Mouse (Mus musculus): ENCODE measurements at regions not wholly inside any gene's neighbourhood (a gene's known extent, or its start where the extent isn't known, plus 50 kb on each side); places are given as distances from the start of the nearest gene placed in this dataset.

- Histone ChIP-seq H3K9ac (replicated peaks) (no peak overlapping the region), H3K9me3 (ENCODE audit: control insufficient read depth, low read length) (no peaks in the 10 kb centered on the region), H3K4me2 (ENCODE audit: low read depth) (no peak overlapping the region), H3K4me3 (ENCODE audit: insufficient read depth in 1 of 2, low read depth in 2 of 2, low read length in 2 of 2) (no peak overlapping the region), H3K27me3 (ENCODE audit: control insufficient read depth, insufficient read depth, low read length) (no peaks in the 10 kb centered on the region), H3K36me3 (replicated peaks; ENCODE audit: control insufficient read depth, insufficient read depth, low read depth) (no peaks in the 10 kb centered on the region), H3K4me1 (replicated peaks; ENCODE audit: control insufficient read depth in 2 of 2, insufficient read depth in 2 of 2, low read length in 1 of 2) (no peaks in the 10 kb centered on the region), H3K27ac (no peak overlapping the region)
- WGBS (ENCODE audit: insufficient replicate concordance) = 44% methylated on average over 3 of the region's 3 CpGs
- TF ChIP-seq EP300 (IDR thresholded peaks at IDR 0.05; ENCODE audit: low read depth) (no peak), CTCF (IDR thresholded peaks at IDR 0.05; ENCODE audit: low read depth) (no peak)
- DNase-seq (ENCODE audit: low read depth in 3 of 3, low spot score in 3 of 3) (no peak), ATAC-seq (ENCODE audit: insufficient read depth) (no peak)
Observed at GRCm38 (mm10) chr5:67521423-67521912, 86.2 kb upstream of the Shisa3 start.

- ATAC-seq (ENCODE audit: insufficient read depth) (no peak), DNase-seq (ENCODE audit: low read depth in 3 of 3, low spot score in 3 of 3) (no peak)
- Histone ChIP-seq H3K4me3 (ENCODE audit: insufficient read depth in 1 of 2, low read depth in 2 of 2, low read length in 2 of 2) (no peak overlapping the region), H3K9ac (replicated peaks) (no peak overlapping the region), H3K36me3 (replicated peaks; ENCODE audit: control insufficient read depth, insufficient read depth, low read depth) (no peaks in the 10 kb centered on the region), H3K4me2 (ENCODE audit: low read depth) (no peak overlapping the region), H3K9me3 (ENCODE audit: control insufficient read depth, low read length) (no peaks in the 10 kb centered on the region), H3K27ac (no peak overlapping the region), H3K4me1 (replicated peaks; ENCODE audit: control insufficient read depth in 2 of 2, insufficient read depth in 2 of 2, low read length in 1 of 2) (no peaks in the 10 kb centered on the region), H3K27me3 (ENCODE audit: control insufficient read depth, insufficient read depth, low read length) (no peaks in the 10 kb centered on the region)
- 48% methylated on average over 5 of the region's 5 CpGs for WGBS (ENCODE audit: insufficient replicate concordance)
- TF ChIP-seq CTCF (IDR thresholded peaks at IDR 0.05; ENCODE audit: low read depth) (peak; percentile 21; the same call in 1 of the 2 replicates), EP300 (IDR thresholded peaks at IDR 0.05; ENCODE audit: low read depth) (no peak)
Observed at GRCm38 (mm10) chr5:67530149-67530548, 77.5 kb upstream of the Shisa3 start.

- Histone ChIP-seq H3K27ac (no peak overlapping the region), H3K4me3 (ENCODE audit: insufficient read depth in 1 of 2, low read depth in 2 of 2, low read length in 2 of 2) (no peak overlapping the region), H3K4me1 (replicated peaks; ENCODE audit: control insufficient read depth in 2 of 2, insufficient read depth in 2 of 2, low read length in 1 of 2) (no peaks in the 10 kb centered on the region), H3K9ac (replicated peaks) (no peak overlapping the region), H3K27me3 (ENCODE audit: control insufficient read depth, insufficient read depth, low read length) (no peaks in the 10 kb centered on the region), H3K4me2 (ENCODE audit: low read depth) (no peak overlapping the region), H3K9me3 (ENCODE audit: control insufficient read depth, low read length) (no peaks in the 10 kb centered on the region), H3K36me3 (replicated peaks; ENCODE audit: control insufficient read depth, insufficient read depth, low read depth) (no peaks in the 10 kb centered on the region)
- no peak for ATAC-seq (ENCODE audit: insufficient read depth)
- DNase-seq (ENCODE audit: low read depth in 3 of 3, low spot score in 3 of 3) = peak in 2 of 3 experiments; percentile 6 to 10
- 32% methylated on average over 8 of the region's 8 CpGs for WGBS (ENCODE audit: insufficient replicate concordance)
- no peak for TF ChIP-seq EP300 (IDR thresholded peaks at IDR 0.05; ENCODE audit: low read depth)
- peak; percentile 74 for TF ChIP-seq CTCF (IDR thresholded peaks at IDR 0.05; ENCODE audit: low read depth)
Observed at GRCm38 (mm10) chr5:67530957-67531356, 76.7 kb upstream of the Shisa3 start.

GRCm38 (mm10) chr5:67532351-67532750, 75.3 kb upstream of the Shisa3 start:
- TF ChIP-seq EP300 (IDR thresholded peaks at IDR 0.05; ENCODE audit: low read depth) (no peak), CTCF (IDR thresholded peaks at IDR 0.05; ENCODE audit: low read depth) (peak; percentile 92)
- DNase-seq (ENCODE audit: low read depth in 3 of 3, low spot score in 3 of 3) (peak; percentile 37 to 45 (median 40)), ATAC-seq (ENCODE audit: insufficient read depth) (no peak)
- no peaks in the 10 kb centered on the region for H3K27me3 ChIP-seq (ENCODE audit: control insufficient read depth, insufficient read depth, low read length)
- H3K9ac ChIP-seq (replicated peaks) = no peak overlapping the region
- H3K9me3 ChIP-seq (ENCODE audit: control insufficient read depth, low read length) = no peaks in the 10 kb centered on the region
- WGBS (ENCODE audit: insufficient replicate concordance) = 3% methylated on average over 12 of the region's 12 CpGs
- no peak overlapping the region for H3K27ac ChIP-seq
- no peaks in the 10 kb centered on the region for H3K36me3 ChIP-seq (replicated peaks; ENCODE audit: control insufficient read depth, insufficient read depth, low read depth)
- H3K4me2 ChIP-seq (ENCODE audit: low read depth) = no peak overlapping the region
- H3K4me3 ChIP-seq (ENCODE audit: insufficient read depth in 1 of 2, low read depth in 2 of 2, low read length in 2 of 2) = no peak overlapping the region
- no peaks in the 10 kb centered on the region for H3K4me1 ChIP-seq (replicated peaks; ENCODE audit: control insufficient read depth in 2 of 2, insufficient read depth in 2 of 2, low read length in 1 of 2)

GRCm38 (mm10) chr5:67532756-67533255, 74.9 kb upstream of the Shisa3 start:
- Histone ChIP-seq H3K9me3 (ENCODE audit: control insufficient read depth, low read length) (no peaks in the 10 kb centered on the region), H3K27ac (no peak overlapping the region), H3K4me1 (replicated peaks; ENCODE audit: control insufficient read depth in 2 of 2, insufficient read depth in 2 of 2, low read length in 1 of 2) (no peaks in the 10 kb centered on the region), H3K9ac (replicated peaks) (no peak overlapping the region), H3K36me3 (replicated peaks; ENCODE audit: control insufficient read depth, insufficient read depth, low read depth) (no peaks in the 10 kb centered on the region), H3K27me3 (ENCODE audit: control insufficient read depth, insufficient read depth, low read length) (no peaks in the 10 kb centered on the region), H3K4me2 (ENCODE audit: low read depth) (no peak overlapping the region), H3K4me3 (ENCODE audit: insufficient read depth in 1 of 2, low read depth in 2 of 2, low read length in 2 of 2) (no peak overlapping the region)
- ATAC-seq (ENCODE audit: insufficient read depth) = no peak
- 47% methylated on average over 15 of the region's 15 CpGs for WGBS (ENCODE audit: insufficient replicate concordance)
- DNase-seq (ENCODE audit: low read depth in 3 of 3, low spot score in 3 of 3) = no peak
- no peak for TF ChIP-seq EP300 (IDR thresholded peaks at IDR 0.05; ENCODE audit: low read depth)
- no peak for TF ChIP-seq CTCF (IDR thresholded peaks at IDR 0.05; ENCODE audit: low read depth)
